Mouse (Mus musculus) small intestine, adult 2 months (tissue): ENCODE measurements around the gene Fam240a. TPM values are rescaled to one million over a fixed set of nuclear protein-coding genes. Genes with fewer than 3 reads are reported as not detected.

Experiments used
- H3K27ac ChIP-seq: fragments of 200-500 bp; 2 replicates; pipeline ENCODE4 v1.5.1; 2012; ENCODE audit warnings: low read depth, low read length, control low read depth, inconsistent platforms; ENCODE audit not compliant: insufficient read depth
- H3K27me3 ChIP-seq: fragments of 200-500 bp; 2 replicates; pipeline ENCODE4 v1.6.1; 2012; ENCODE audit warnings: mild to moderate bottlenecking, moderate library complexity, low read length, inconsistent platforms; ENCODE audit not compliant: control insufficient read depth, insufficient read depth
- H3K36me3 ChIP-seq: fragments of 200-500 bp; 2 replicates; pipeline ENCODE4 v1.6.1; 2012; ENCODE audit warnings: mild to moderate bottlenecking, low read length, control low read depth, inconsistent platforms; ENCODE audit not compliant: control insufficient read depth, insufficient read depth
- H3K4me1 ChIP-seq: fragments of 200-500 bp; 2 replicates; pipeline ENCODE4 v1.6.1; 2012; ENCODE audit warnings: low read length, inconsistent platforms, mixed read lengths; ENCODE audit not compliant: control insufficient read depth, insufficient read depth, insufficient read length
- H3K4me3 ChIP-seq: fragments of 200-500 bp; 2 replicates; pipeline ENCODE4 v1.5.1; 2012; ENCODE audit warnings: low read depth, mild to moderate bottlenecking, control low read depth, inconsistent platforms, low read length, moderate library complexity
- CTCF ChIP-seq: fragments of 200-500 bp; IDR thresholded peaks from 2 replicates; pipeline ENCODE4 v1.5.1; 2012; ENCODE audit warnings: low read depth, mild to moderate bottlenecking, control low read depth, inconsistent platforms, low read length, moderate library complexity, mixed read lengths; ENCODE audit not compliant: insufficient replicate concordance, insufficient read length; ENCODE audit errors: extremely low read depth
- POLR2A ChIP-seq: fragments of 200-500 bp; IDR thresholded peaks from 2 replicates; pipeline ENCODE4 v1.6.1; 2012; ENCODE audit warnings: low read depth, mild to moderate bottlenecking, control low read depth, inconsistent platforms, low read length, moderate library complexity
- WGBS: fragments of 180-500 bp; shearing (Covaris S2); methylation state at CpG from one replicate; pipeline ENCODE4 v1.1.7; 2018; 5-methylcytosine and 5-hydroxymethylcytosine counted together
- polyA plus RNA-seq: library from polyadenylated mRNA; depleted of rRNA; stranded (reverse); fragments of >200 nt; gene quantifications from 2 replicates; pipeline ENCODE4 v1.2.3, GENCODE M21; 2012; rRNA removed

The Fam240a gene
- polyA plus RNA-seq, 1 experiment, result not detected

- H3K4me1 ChIP-seq, result peaks cover 16% of the 10 kb centered on the region
- 18% methylated on average over 7 of the region's 7 CpGs for WGBS
- no peaks in the 10 kb centered on the region for H3K36me3 ChIP-seq
- no peak overlapping the region for H3K4me3 ChIP-seq
- H3K27ac ChIP-seq, result no peak overlapping the region
- peaks cover 3% of the 10 kb centered on the region; the same call in 1 of the 2 replicates for H3K27me3 ChIP-seq
- no peak for TF ChIP-seq POLR2A
- peak; percentile 69; the same call in 1 of the 2 replicates for TF ChIP-seq CTCF
These were observed 45.6 kb downstream of the Fam240a start for GRCm38 (mm10) chr9:110871030-110871429.

Other genes starting within 250 kb of the Fam240a start
- not detected in 2 replicates for gene Myl3, start 175.0 kb downstream of the Fam240a start, polyA plus RNA-seq
- 5.6 and 7.3 TPM in 2 replicates for gene Pth1r, start 169.7 kb downstream of the Fam240a start, polyA plus RNA-seq
- gene Prss42, start 118.7 kb downstream of the Fam240a start, polyA plus RNA-seq, result not detected in 2 replicates
- not detected in 2 replicates for gene Prss44, start 102.9 kb downstream of the Fam240a start, polyA plus RNA-seq
- gene Prss43, start 90.2 kb downstream of the Fam240a start, polyA plus RNA-seq, result not detected in 2 replicates
- gene Prss45, start 82.3 kb downstream of the Fam240a start, polyA plus RNA-seq, result not detected in 2 replicates
- not detected in 2 replicates for gene Prss46, start 72.4 kb downstream of the Fam240a start, polyA plus RNA-seq
- not detected in 2 replicates for gene Prss50, start 58.9 kb downstream of the Fam240a start, polyA plus RNA-seq
- 16.2 and 19.0 TPM in 2 replicates for gene Als2cl, start 37.0 kb downstream of the Fam240a start, polyA plus RNA-seq
- 0.76 and 0.82 TPM in 2 replicates for gene Tmie, start 36.7 kb downstream of the Fam240a start, polyA plus RNA-seq
- not detected in 2 replicates for gene Tdgf1, start 29.3 kb upstream of the Fam240a start, polyA plus RNA-seq
- gene Lrrc2, start 34.7 kb upstream of the Fam240a start, polyA plus RNA-seq, result not detected in 2 replicates
- 0.72 and 0.74 TPM in 2 replicates for gene Rtp3, start 73.7 kb upstream of the Fam240a start, polyA plus RNA-seq
- gene Ltf, start 102.4 kb upstream of the Fam240a start, polyA plus RNA-seq, result 0.29 and 1.9 TPM in 2 replicates
- 1.8 and 3.4 TPM in 2 replicates for gene Ccrl2, start 140.7 kb upstream of the Fam240a start, polyA plus RNA-seq
- 3.7 and 15.3 TPM in 2 replicates for gene Lrrfip2, start 200.7 kb upstream of the Fam240a start, polyA plus RNA-seq